Mouse (Mus musculus): Measurements from ENCODE around the gene Gm20388.

Gene Gm20388

GRCm38 (mm10) chr8:120744448-120744847 is 833.8 kb downstream of the Gm20388 start:
- no peak for DNase-seq (ENCODE audit: low read depth in 2 of 2, low spot score in 2 of 2)

- DNase-seq (ENCODE audit: low read depth in 2 of 2, low spot score in 2 of 2): no peak
These were observed 834.6 kb downstream of the Gm20388 start for GRCm38 (mm10) chr8:120745226-120745625.

GRCm38 (mm10) chr8:120746007-120746701 is 835.5 kb downstream of the Gm20388 start:
- DNase-seq (ENCODE audit: low read depth in 2 of 2, low spot score in 2 of 2): no peak

GRCm38 (mm10) chr8:120747286-120747685 is 836.6 kb downstream of the Gm20388 start:
- no peak for DNase-seq (ENCODE audit: low read depth in 2 of 2, low spot score in 2 of 2)

GRCm38 (mm10) chr8:120750616-120751015 is 840.0 kb downstream of the Gm20388 start:
- DNase-seq (ENCODE audit: low read depth in 2 of 2, low spot score in 2 of 2): no peak

GRCm38 (mm10) chr8:120751226-120752081 is 840.8 kb downstream of the Gm20388 start:
- no peak for DNase-seq (ENCODE audit: low read depth in 2 of 2, low spot score in 2 of 2)

- DNase-seq (ENCODE audit: low read depth in 2 of 2, low spot score in 2 of 2): peak; percentile 5 to 30
These were observed 841.4 kb downstream of the Gm20388 start for GRCm38 (mm10) chr8:120752082-120752452.

GRCm38 (mm10) chr8:120753476-120753875 is 842.8 kb downstream of the Gm20388 start:
- DNase-seq (ENCODE audit: low read depth in 2 of 2, low spot score in 2 of 2): no peak

GRCm38 (mm10) chr8:120755306-120756297 is 845.0 kb downstream of the Gm20388 start:
- no peak for DNase-seq (ENCODE audit: low read depth in 2 of 2, low spot score in 2 of 2)

- DNase-seq (ENCODE audit: low read depth in 2 of 2, low spot score in 2 of 2): no peak
These were observed 847.4 kb downstream of the Gm20388 start for GRCm38 (mm10) chr8:120758005-120758404.

- DNase-seq (ENCODE audit: low read depth in 2 of 2, low spot score in 2 of 2): no peak
These were observed 849.2 kb downstream of the Gm20388 start for GRCm38 (mm10) chr8:120759847-120760246.

- DNase-seq (ENCODE audit: low read depth in 2 of 2, low spot score in 2 of 2): no peak
These were observed 849.9 kb downstream of the Gm20388 start for GRCm38 (mm10) chr8:120760341-120761215.

GRCm38 (mm10) chr8:120763267-120763666 is 852.6 kb downstream of the Gm20388 start:
- DNase-seq (ENCODE audit: low read depth in 2 of 2, low spot score in 2 of 2): no peak

- DNase-seq (ENCODE audit: low read depth in 2 of 2, low spot score in 2 of 2): no peak
These were observed 854.0 kb downstream of the Gm20388 start for GRCm38 (mm10) chr8:120764638-120765037.

GRCm38 (mm10) chr8:120766622-120767021 is 856.0 kb downstream of the Gm20388 start:
- DNase-seq (ENCODE audit: low read depth in 2 of 2, low spot score in 2 of 2): no peak

- no peak for DNase-seq (ENCODE audit: low read depth in 2 of 2, low spot score in 2 of 2)
These were observed 858.0 kb downstream of the Gm20388 start for GRCm38 (mm10) chr8:120768454-120769218.

GRCm38 (mm10) chr8:120777184-120777583 is 866.5 kb downstream of the Gm20388 start:
- DNase-seq (ENCODE audit: low read depth in 2 of 2, low spot score in 2 of 2): no peak

- DNase-seq (ENCODE audit: low read depth in 2 of 2, low spot score in 2 of 2): no peak
These were observed 867.1 kb downstream of the Gm20388 start for GRCm38 (mm10) chr8:120777732-120778131.

GRCm38 (mm10) chr8:120779106-120779505 is 868.5 kb downstream of the Gm20388 start:
- no peak for DNase-seq (ENCODE audit: low read depth in 2 of 2, low spot score in 2 of 2)
